Mouse (Mus musculus) ES-E14 (cell line): ENCODE measurements around the gene Pax4.

Experiments used
- CHD2 ChIP-seq: IDR thresholded peaks from 2 replicates; pipeline ENCODE4 v1.6.1; 2014; ENCODE audit warnings: mild to moderate bottlenecking, low read depth, low read length, inconsistent platforms
- HCFC1 ChIP-seq: IDR thresholded peaks from 2 replicates; pipeline ENCODE4 v1.6.1; 2012; ENCODE audit warnings: low read length, inconsistent platforms, borderline replicate concordance; ENCODE audit not compliant: insufficient read depth
- MAFK ChIP-seq: IDR thresholded peaks from 2 replicates; pipeline ENCODE4 v1.6.1; 2014; ENCODE audit warnings: mild to moderate bottlenecking, low read depth, low read length, inconsistent platforms; ENCODE audit not compliant: insufficient read depth
- ZC3H11A ChIP-seq: IDR thresholded peaks from 2 replicates; pipeline ENCODE4 v1.6.1; 2012; ENCODE audit warnings: low read depth, mild to moderate bottlenecking, inconsistent platforms, low read length, borderline replicate concordance
- ZNF384 ChIP-seq: IDR thresholded peaks from 2 replicates; pipeline ENCODE4 v1.6.1; 2012; ENCODE audit warnings: low read depth, low read length, inconsistent platforms

- TF ChIP-seq MAFK (no peak), ZNF384 (no peak), CHD2 (no peak), ZC3H11A (no peak), HCFC1 (no peak)
Measured at GRCm38 (mm10) chr6:28450977-28451376, 1.8 kb upstream of the Pax4 start.
